Mouse (Mus musculus) heart, postnatal 0 days (tissue): ENCODE data around the gene Shank1. TPM values are rescaled to one million over a fixed set of nuclear protein-coding genes. Genes with fewer than 3 reads are reported as not detected.

ENCODE experiments used
- ATAC-seq: fragments of 200-750 bp; cut with Nextera tagmentation; 2 replicates; pipeline ENCODE4 v1.8.0; 2017; ENCODE audit warnings: low read depth, moderate number of reproducible peaks, moderate library complexity; ENCODE audit not compliant: insufficient read depth
- DNase-seq: peaks from one replicate; pipeline ENCODE4 v3.0.0-alpha.2; 2016; ENCODE audit warnings: low spot score
- H3K27ac ChIP-seq: fragments of 300-500 bp; sonication (generic); 2 replicates; pipeline ENCODE4 v1.5.1; 2014; ENCODE audit warnings: low read depth, mild to moderate bottlenecking
- H3K27me3 ChIP-seq: fragments of 300-500 bp; sonication (generic); 2 replicates; pipeline ENCODE4 v1.6.1; 2014; ENCODE audit warnings: low read length, mixed read lengths; ENCODE audit not compliant: control insufficient read depth, insufficient read depth
- H3K36me3 ChIP-seq: fragments of 300-500 bp; sonication (generic); replicated peaks from 2 replicates; pipeline ENCODE4 v1.6.1; 2014; ENCODE audit warnings: low read length, mixed read lengths; ENCODE audit not compliant: control insufficient read depth, insufficient read depth
- H3K4me1 ChIP-seq: fragments of 300-500 bp; sonication (generic); 2 replicates; pipeline ENCODE4 v1.6.1; 2014; ENCODE audit warnings: antibody characterized with exemption; ENCODE audit not compliant: control insufficient read depth, insufficient read depth
- H3K4me2 ChIP-seq: fragments of 300-500 bp; sonication (generic); 2 replicates; pipeline ENCODE4 v1.6.1; 2014; ENCODE audit warnings: low read depth, mild to moderate bottlenecking, low read length, moderate library complexity
- H3K4me3 ChIP-seq: fragments of 300-500 bp; sonication (generic); 2 replicates; pipeline ENCODE4 v1.5.1; 2014; ENCODE audit warnings: low read depth, low read length
- H3K9ac ChIP-seq: fragments of 300-500 bp; sonication (generic); replicated peaks from 2 replicates; pipeline ENCODE4 v1.6.1; 2014; ENCODE audit warnings: low read depth, low read length, mixed read lengths
- H3K9me3 ChIP-seq: fragments of 300-500 bp; sonication (generic); replicated peaks from 2 replicates; pipeline ENCODE4 v1.6.1; 2016; ENCODE audit warnings: low read length; ENCODE audit not compliant: control insufficient read depth
- CTCF ChIP-seq: IDR thresholded peaks from 2 replicates; pipeline ENCODE4 v1.5.1; 2016; ENCODE audit warnings: antibody characterized with exemption, control low read depth, low read depth
- EP300 ChIP-seq: IDR thresholded peaks from 2 replicates; pipeline ENCODE4 v1.6.1; 2016; ENCODE audit warnings: antibody characterized with exemption, low read depth
- WGBS: fragments of 180-500 bp; shearing (Covaris S2); extraction: QIAGEN DNeasy Blood & Tissue Kit; methylation state at CpG from one replicate; pipeline ENCODE4 v1.1.7; 2014; 5-methylcytosine and 5-hydroxymethylcytosine counted together
- polyA plus RNA-seq: library from polyadenylated mRNA; unstranded; fragments of >200 nt; fragmentation: Nextera tagmentation; extraction: Ambion mirVana; gene quantifications from 2 replicates; pipeline ENCODE4 v1.2.1, GENCODE M21; 2015
- total RNA-seq: library from RNA; depleted of rRNA; stranded (reverse); fragments of >200 nt; gene quantifications from 2 replicates; pipeline ENCODE4 v1.2.3, GENCODE M21; 2014; ENCODE audit warnings: low replicate concordance

Gene Shank1
- total and polyA plus RNA-seq, 2 experiments from 2014 or later, result 0.36 to 0.61 TPM

DNA sequence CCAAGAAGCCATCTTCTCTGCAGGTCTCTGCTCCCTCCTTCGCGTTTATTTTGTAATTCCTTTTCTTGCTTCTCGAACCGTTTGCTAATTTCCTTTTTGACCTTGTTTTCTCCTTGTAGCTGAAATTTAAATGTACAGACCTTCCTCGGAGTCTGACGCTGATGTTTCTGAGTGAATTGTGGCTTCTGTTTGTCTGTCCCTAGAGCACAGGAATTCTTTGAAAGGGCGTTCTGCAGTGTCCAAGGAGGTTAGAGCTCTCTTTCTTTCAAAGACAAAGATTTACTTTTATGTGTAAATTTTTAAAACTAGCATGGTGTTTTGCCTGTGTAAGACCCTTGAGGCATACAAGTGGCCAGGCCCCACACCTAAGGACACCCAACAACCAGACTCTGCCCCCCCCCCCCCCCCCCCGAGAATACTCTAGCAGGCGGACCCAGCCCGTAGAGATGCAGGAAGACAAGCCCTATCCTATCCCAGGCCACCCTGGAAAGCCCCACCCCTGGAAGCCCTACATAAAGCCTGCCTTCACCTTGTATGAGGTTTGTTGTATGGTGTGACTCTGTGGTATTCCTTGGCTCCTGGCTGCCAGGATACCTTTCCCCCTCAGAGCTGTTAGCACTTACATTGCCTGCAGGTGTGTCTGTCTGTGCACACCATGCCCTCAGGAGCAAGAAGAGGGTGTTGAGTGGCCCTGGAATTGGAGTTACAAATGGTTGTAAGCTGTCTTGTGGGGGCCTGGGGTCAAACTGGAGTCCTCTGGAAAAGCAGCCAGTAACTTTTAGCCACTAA is 33.4 kb upstream of the Shank1 start:
- WGBS, result 63% methylated on average over 10 of the region's 10 CpGs

GRCm38 (mm10) chr7:44277250-44277622 is 32.8 kb upstream of the Shank1 start:
- peak; percentile 18; the same call in 1 of the 2 replicates for TF ChIP-seq CTCF
- no peak for TF ChIP-seq EP300
- no peak overlapping the region for H3K27ac ChIP-seq
- DNase-seq (no peak), ATAC-seq (no peak)
- H3K36me3 ChIP-seq, result no peaks in the 10 kb centered on the region
- no peak overlapping the region for H3K4me2 ChIP-seq
- H3K9ac ChIP-seq, result no peak overlapping the region
- no peak overlapping the region for H3K4me3 ChIP-seq
- H3K4me1 ChIP-seq, result no peaks in the 10 kb centered on the region
- WGBS, result 45% methylated on average over 2 of the region's 2 CpGs
- 0 out of 2 replicates have a peak, but pooled peaks cover 15% of the 10 kb centered on the region for H3K27me3 ChIP-seq
- no peaks in the 10 kb centered on the region for H3K9me3 ChIP-seq

More for the DNA sequence above, 33.4 kb upstream of the Shank1 start:
- ATAC-seq (no peak), DNase-seq (no peak)
- Histone ChIP-seq H3K36me3 (no peaks in the 10 kb centered on the region), H3K9ac (no peak overlapping the region), H3K4me2 (no peak overlapping the region), H3K27me3 (0 out of 2 replicates have a peak, but pooled peaks cover 15% of the 10 kb centered on the region), H3K9me3 (no peaks in the 10 kb centered on the region), H3K4me1 (no peaks in the 10 kb centered on the region), H3K27ac (no peak overlapping the region), H3K4me3 (no peak overlapping the region)
- no peak for TF ChIP-seq EP300
- TF ChIP-seq CTCF, result no peak

GRCm38 (mm10) chr7:44280959-44281358 is 29.1 kb upstream of the Shank1 start:
- TF ChIP-seq CTCF (no peak), EP300 (no peak)
- no peaks in the 10 kb centered on the region for H3K27me3 ChIP-seq
- H3K27ac ChIP-seq, result no peak overlapping the region
- DNase-seq (no peak), ATAC-seq (no peak)
- H3K4me2 ChIP-seq, result no peak overlapping the region
- no peak overlapping the region for H3K9ac ChIP-seq
- H3K4me3 ChIP-seq, result no peak overlapping the region
- H3K36me3 ChIP-seq, result no peaks in the 10 kb centered on the region
- H3K4me1 ChIP-seq, result no peaks in the 10 kb centered on the region
- H3K9me3 ChIP-seq, result no peaks in the 10 kb centered on the region
- WGBS, result 44% methylated on average over 1 of the region's 1 CpGs

DNA sequence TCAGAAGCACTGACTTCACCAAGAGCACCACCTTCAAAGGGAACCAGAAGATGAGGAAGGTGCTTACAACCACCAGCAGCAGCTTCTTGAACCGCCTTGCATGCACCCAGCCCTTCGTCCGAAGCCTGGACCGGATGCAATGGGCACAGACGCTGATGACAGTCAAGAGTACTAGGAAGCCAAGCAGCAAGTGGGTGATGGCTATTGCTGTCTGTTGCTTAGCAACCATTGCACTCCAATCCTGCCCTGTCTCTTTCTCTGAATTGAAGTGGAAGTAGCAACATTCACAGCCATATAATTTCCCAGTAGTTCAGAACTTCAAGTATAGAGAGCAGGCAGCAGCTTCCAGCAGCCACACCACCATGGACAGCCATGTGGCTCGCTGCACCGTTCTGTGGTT is 28.5 kb upstream of the Shank1 start:
- no peak for DNase-seq
- no peak for TF ChIP-seq CTCF
- no peak for TF ChIP-seq EP300
- no peaks in the 10 kb centered on the region for H3K27me3 ChIP-seq

DNA sequence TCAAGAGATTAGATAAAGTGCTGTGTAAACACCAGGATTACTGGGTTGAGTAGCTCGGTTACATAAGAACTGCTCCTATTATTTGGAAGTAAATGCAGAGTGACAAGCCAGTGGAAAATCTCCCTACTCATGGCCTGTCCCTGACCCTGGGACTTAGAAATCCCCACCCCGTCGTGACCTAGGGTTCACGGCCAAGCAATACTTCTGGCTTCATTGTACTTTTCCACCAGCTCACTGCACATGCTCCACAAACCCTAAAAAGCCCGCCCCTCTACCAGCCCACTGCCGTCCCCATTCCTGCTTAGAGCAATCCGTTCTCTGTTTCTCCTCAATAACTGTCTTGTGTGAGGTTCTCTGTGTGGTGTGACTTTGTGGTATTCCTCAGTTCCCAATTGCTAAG is 22.3 kb upstream of the Shank1 start:
- H3K36me3 ChIP-seq, result no peaks in the 10 kb centered on the region
- ATAC-seq, result no peak
- no peak overlapping the region for H3K9ac ChIP-seq
- no peak overlapping the region for H3K27ac ChIP-seq
- 51% methylated on average over 7 of the region's 7 CpGs for WGBS
- TF ChIP-seq EP300 (no peak), CTCF (no peak)
- no peaks in the 10 kb centered on the region for H3K4me1 ChIP-seq
- no peaks in the 10 kb centered on the region for H3K27me3 ChIP-seq
- no peak overlapping the region for H3K4me3 ChIP-seq
- no peaks in the 10 kb centered on the region for H3K9me3 ChIP-seq
- DNase-seq, result no peak
- no peak overlapping the region for H3K4me2 ChIP-seq

More for the DNA sequence above, 28.5 kb upstream of the Shank1 start:
- Histone ChIP-seq H3K4me2 (no peak overlapping the region), H3K4me3 (no peak overlapping the region), H3K27ac (no peak overlapping the region), H3K9me3 (no peaks in the 10 kb centered on the region), H3K9ac (no peak overlapping the region), H3K36me3 (no peaks in the 10 kb centered on the region), H3K4me1 (no peaks in the 10 kb centered on the region)
- no peak for ATAC-seq
- WGBS, result 69% methylated on average over 7 of the region's 7 CpGs

GRCm38 (mm10) chr7:44290986-44291385 is 19.1 kb upstream of the Shank1 start:
- Histone ChIP-seq H3K36me3 (no peaks in the 10 kb centered on the region), H3K27ac (no peak overlapping the region), H3K4me3 (no peak overlapping the region), H3K4me1 (no peaks in the 10 kb centered on the region), H3K4me2 (no peak overlapping the region), H3K9me3 (no peaks in the 10 kb centered on the region), H3K9ac (no peak overlapping the region), H3K27me3 (no peaks in the 10 kb centered on the region)
- DNase-seq, result no peak
- ATAC-seq, result no peak
- TF ChIP-seq EP300 (no peak), CTCF (no peak)
- 56% methylated on average over 4 of the region's 4 CpGs for WGBS
